Comparison of ENCODE assay signal across 18 mouse cellular contexts in the genomic region with DNA sequence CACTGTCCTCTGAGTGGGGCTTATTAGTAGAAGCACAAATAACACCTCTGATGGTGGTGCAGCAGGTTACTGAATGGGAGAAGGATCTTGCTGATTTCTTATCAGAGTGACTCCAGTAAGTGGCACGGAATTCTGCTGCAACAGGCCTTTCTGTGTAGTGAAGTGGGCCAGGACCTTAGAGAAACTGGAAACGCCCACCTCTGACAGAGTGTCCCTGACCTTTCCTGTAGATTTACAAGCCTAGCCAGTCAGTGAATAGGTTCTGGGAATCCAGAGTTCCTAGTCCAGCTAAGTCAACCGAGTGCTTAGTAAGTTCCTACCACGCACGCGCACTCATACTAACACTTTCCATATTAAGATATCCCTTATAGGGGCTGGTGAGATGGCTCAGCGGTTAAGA. TPM values are rescaled to one million over a fixed set of nuclear protein-coding genes. Genes with fewer than 3 reads are reported as not detected.
DNase-seq lines count a peak whose midpoint lies in the region; ATAC-seq and TF ChIP-seq lines count a peak whose summit lies in the region.
"Had no signal": no experiment of that assay in that cellular context is flagged by ENCODE, and none has a peak within 500 bp of the region (broad histone marks: within the 10 kb centered on the region; RNA-seq: fewer than 3 reads in every experiment).

No protein-coding gene starts in this region.

- ATAC-seq in liver, embryonic 13.5 days (ENCODE audit: low read depth) = no peak
- no peak for ATAC-seq in liver, postnatal 0 days
- no peak for ATAC-seq in liver, embryonic 15.5 days (ENCODE audit: insufficient read depth)
- no peak for ATAC-seq in intestine, postnatal 0 days
- ATAC-seq: forebrain, embryonic 13.5 days; forebrain, postnatal 0 days had no signal

- no peaks in the 10 kb centered on the region for H3K27me3 ChIP-seq in liver, embryonic 13.5 days
- no peaks in the 10 kb centered on the region for H3K27me3 ChIP-seq in liver, postnatal 0 days (ENCODE audit: insufficient read depth, low read length)
- no peaks in the 10 kb centered on the region for H3K27me3 ChIP-seq in liver, embryonic 15.5 days
- no peaks in the 10 kb centered on the region for H3K27me3 ChIP-seq in intestine, postnatal 0 days (replicated peaks; ENCODE audit: control insufficient read depth, insufficient read depth, low read length)
- H3K27me3 ChIP-seq: forebrain, embryonic 13.5 days; heart, embryonic 12.5 days; intestine, embryonic 15.5 days had no signal

- DNase-seq in liver, embryonic 13.5 days = no peak
- no peak for DNase-seq in liver, postnatal 0 days
- peak; percentile 83 for DNase-seq in adrenal gland, adult 2 months
- peak; percentile 52 for DNase-seq in adrenal gland, postnatal 10 days
- DNase-seq in frontal cortex, adult 2 months (ENCODE audit: extremely low spot score in 1 of 2, low spot score in 1 of 2) = no peak
- DNase-seq: cerebellum, adult 2 months; cerebellum, postnatal 10 days; forebrain, postnatal 0 days; gastrocnemius, adult 2 months; gastrocnemius, postnatal 25 days had no signal

- H3K4me2 ChIP-seq in liver, embryonic 13.5 days = no peak overlapping the region
- no peak overlapping the region for H3K4me2 ChIP-seq in liver, postnatal 0 days (ENCODE audit: low read depth, low read length)
- H3K4me2 ChIP-seq in liver, embryonic 15.5 days = no peak overlapping the region
- H3K4me2 ChIP-seq in intestine, postnatal 0 days (replicated peaks; ENCODE audit: low read depth) = no peak overlapping the region
- H3K4me2 ChIP-seq: forebrain, embryonic 13.5 days; heart, embryonic 12.5 days; hindbrain, embryonic 14.5 days; intestine, embryonic 15.5 days had no signal

- H3K4me3 ChIP-seq in liver, embryonic 13.5 days (replicated peaks) = no peak overlapping the region
- no peak overlapping the region for H3K4me3 ChIP-seq in liver, postnatal 0 days (ENCODE audit: low read depth, low read length)
- no peak overlapping the region for H3K4me3 ChIP-seq in liver, embryonic 15.5 days (replicated peaks)
- H3K4me3 ChIP-seq in intestine, postnatal 0 days (ENCODE audit: low read depth, low read length) = no peak overlapping the region
- H3K4me3 ChIP-seq: embryonic facial prominence, embryonic 10.5 days; forebrain, embryonic 13.5 days; gastrocnemius, adult 2 months; heart, embryonic 12.5 days; hindbrain, embryonic 10.5 days; intestine, embryonic 15.5 days had no signal

- no peaks in the 10 kb centered on the region for H3K36me3 ChIP-seq in liver, embryonic 13.5 days
- no peaks in the 10 kb centered on the region for H3K36me3 ChIP-seq in liver, postnatal 0 days (replicated peaks; ENCODE audit: insufficient read depth, low read length)
- H3K36me3 ChIP-seq in liver, embryonic 15.5 days (replicated peaks) = no peaks in the 10 kb centered on the region
- H3K36me3 ChIP-seq in intestine, postnatal 0 days (ENCODE audit: control insufficient read depth, insufficient read depth) = no peaks in the 10 kb centered on the region
- H3K36me3 ChIP-seq: embryonic facial prominence, embryonic 10.5 days; heart, embryonic 12.5 days; hindbrain, embryonic 10.5 days; intestine, embryonic 15.5 days had no signal

- no peak for TF ChIP-seq EP300 in liver, postnatal 0 days (IDR thresholded peaks at IDR 0.05; ENCODE audit: low read depth)

- no peak for TF ChIP-seq CTCF in liver, postnatal 0 days (IDR thresholded peaks at IDR 0.05; ENCODE audit: low read depth)
- no peak for TF ChIP-seq CTCF in intestine, postnatal 0 days (IDR thresholded peaks at IDR 0.05; ENCODE audit: low read depth)

- WGBS in liver, embryonic 13.5 days (ENCODE audit: insufficient replicate concordance) = 81% methylated on average over 7 of the region's 7 CpGs
- 91% methylated on average over 7 of the region's 7 CpGs for WGBS in liver, postnatal 0 days (ENCODE audit: insufficient replicate concordance)
- WGBS in liver, embryonic 15.5 days (ENCODE audit: insufficient replicate concordance) = 77% methylated on average over 7 of the region's 7 CpGs
- WGBS in intestine, postnatal 0 days = 70% methylated on average over 7 of the region's 7 CpGs

- peak overlapping the region; percentile 44 for H3K27ac ChIP-seq in liver, embryonic 13.5 days
- H3K27ac ChIP-seq in liver, postnatal 0 days (ENCODE audit: low read depth) = no peak overlapping the region
- peak overlapping the region; percentile 51; the same call in 1 of the 2 replicates for H3K27ac ChIP-seq in liver, embryonic 15.5 days (replicated peaks)
- H3K27ac ChIP-seq in intestine, postnatal 0 days (ENCODE audit: low read depth, low read length) = no peak overlapping the region; the same call in 1 of the 2 replicates
- H3K27ac ChIP-seq: embryonic facial prominence, embryonic 10.5 days; forebrain, embryonic 13.5 days; gastrocnemius, adult 2 months; hindbrain, embryonic 10.5 days; hindbrain, embryonic 14.5 days; intestine, embryonic 15.5 days had no signal

- no peak overlapping the region; the same call in 1 of the 2 replicates for H3K9ac ChIP-seq in liver, embryonic 13.5 days
- no peak overlapping the region for H3K9ac ChIP-seq in liver, postnatal 0 days (replicated peaks)
- no peak overlapping the region for H3K9ac ChIP-seq in liver, embryonic 15.5 days
- no peak overlapping the region for H3K9ac ChIP-seq in intestine, postnatal 0 days (ENCODE audit: low read depth, low read length)
- H3K9ac ChIP-seq: forebrain, embryonic 13.5 days; forebrain, postnatal 0 days; heart, embryonic 12.5 days; hindbrain, embryonic 14.5 days; intestine, embryonic 15.5 days had no signal

- H3K4me1 ChIP-seq in liver, embryonic 13.5 days (replicated peaks) = peaks cover 54% of the 10 kb centered on the region
- H3K4me1 ChIP-seq in liver, postnatal 0 days (ENCODE audit: insufficient read depth) = peaks cover 35% of the 10 kb centered on the region
- peaks cover 57% of the 10 kb centered on the region for H3K4me1 ChIP-seq in liver, embryonic 15.5 days (replicated peaks)
- H3K4me1 ChIP-seq in intestine, postnatal 0 days (replicated peaks; ENCODE audit: control insufficient read depth, insufficient read depth, low read length) = 0 out of 2 replicates have a peak, but pooled peaks cover 3% of the 10 kb centered on the region
- H3K4me1 ChIP-seq: forebrain, embryonic 13.5 days; intestine, embryonic 15.5 days had no signal

- no peaks in the 10 kb centered on the region for H3K9me3 ChIP-seq in liver, embryonic 13.5 days (replicated peaks)
- no peaks in the 10 kb centered on the region for H3K9me3 ChIP-seq in liver, postnatal 0 days (ENCODE audit: low read length)
- no peaks in the 10 kb centered on the region; the same call in 1 of the 2 replicates for H3K9me3 ChIP-seq in liver, embryonic 15.5 days (replicated peaks)
- no peaks in the 10 kb centered on the region for H3K9me3 ChIP-seq in intestine, postnatal 0 days (ENCODE audit: control insufficient read depth)
- H3K9me3 ChIP-seq: embryonic facial prominence, embryonic 10.5 days; forebrain, embryonic 13.5 days; hindbrain, embryonic 10.5 days; intestine, embryonic 15.5 days had no signal

RNA-seq across cellular contexts. Expression of a gene that starts 25.7 kb away (rescaled TPM):
- polyA plus RNA-seq in liver, embryonic 13.5 days (2015; fragmentation: Nextera tagmentation; extraction: Ambion mirVana) = 65.5 and 70.4 TPM in 2 replicates
- 35.7 and 38.9 TPM in 2 replicates for polyA plus RNA-seq in liver, postnatal 0 days (2015; fragmentation: Nextera tagmentation; extraction: Ambion mirVana)
- total RNA-seq in adrenal gland, adult 2 months (2021) = 10 to 100 TPM; 53.9 to 72.0 TPM
- polyA plus RNA-seq in adrenal gland, adult 2 months (2012; rRNA removed) = 1.1 and 3.6 TPM in 2 replicates
- 10 to 100 TPM; 59.4 to 60.0 TPM for total RNA-seq in adrenal gland, postnatal 10 days (2021)
- 34.9 and 35.9 TPM in 2 replicates for polyA plus RNA-seq in liver, embryonic 15.5 days (2015; fragmentation: Nextera tagmentation; extraction: Ambion mirVana)
- 21.5 and 23.4 TPM in 2 replicates for polyA plus RNA-seq in frontal cortex, adult 2 months (2012; rRNA removed)
- polyA plus RNA-seq in intestine, postnatal 0 days (2015; fragmentation: Nextera tagmentation; extraction: Ambion mirVana) = 28.8 and 30.3 TPM in 2 replicates

Comparison
In these comparisons a context has a peak if more than half of its experiments do, and no peak if none do; other contexts are left out.
1. H3K27ac ChIP-seq: peak in liver, embryonic 13.5 days (single experiment) and liver, embryonic 15.5 days (single experiment); none in liver, postnatal 0 days (single experiment) and intestine, postnatal 0 days (single experiment).
2. DNase-seq: peak in adrenal gland, adult 2 months (single experiment) and adrenal gland, postnatal 10 days (single experiment); none in liver, embryonic 13.5 days (single experiment), liver, postnatal 0 days (single experiment) and frontal cortex, adult 2 months (0 of 2).